Comparison of ENCODE assay signal across 13 mouse cellular contexts in genomic region chr8:93627626-93628025, GRCm38 (mm10).
DNase-seq lines count a peak whose midpoint lies in the region; ATAC-seq and TF ChIP-seq lines count a peak whose summit lies in the region.
"Had no signal": no experiment of that assay in that cellular context is flagged by ENCODE, and none has a peak within 500 bp of the region (broad histone marks: within the 10 kb centered on the region; RNA-seq: fewer than 3 reads in every experiment).

No protein-coding gene starts in this region.

- no peak overlapping the region for H3K4me3 ChIP-seq in gastrocnemius, adult 2 months
- no peak overlapping the region for H3K4me3 ChIP-seq in neural tube, embryonic 13.5 days
- H3K4me3 ChIP-seq in heart, embryonic 13.5 days, result no peak overlapping the region
- H3K4me3 ChIP-seq in hindbrain, embryonic 16.5 days (ENCODE audit: low read length), result no peak overlapping the region
- H3K4me3 ChIP-seq in left cerebral cortex, adult 2 months, result no peak overlapping the region
- H3K4me3 ChIP-seq: stomach, embryonic 15.5 days had no signal

- no peak for TF ChIP-seq CTCF in gastrocnemius, adult 2 months (IDR thresholded peaks at IDR 0.05)
- no peak for TF ChIP-seq CTCF in left cerebral cortex, adult 2 months (IDR thresholded peaks at IDR 0.05)

- H3K4me2 ChIP-seq in neural tube, embryonic 13.5 days, result no peak overlapping the region
- H3K4me2 ChIP-seq in heart, embryonic 13.5 days, result peak overlapping the region; percentile 48
- no peak overlapping the region for H3K4me2 ChIP-seq in hindbrain, embryonic 16.5 days (ENCODE audit: low read length)
- H3K4me2 ChIP-seq: liver, embryonic 11.5 days had no signal

- intact Hi-C loops in gastrocnemius, adult 2 months (cut with DNase I), result no loop called here
- intact Hi-C loops in left cerebral cortex, adult 2 months (cut with DNase I), result no loop called here

- H3K4me1 ChIP-seq in neural tube, embryonic 13.5 days (replicated peaks), result peaks cover 18% of the 10 kb centered on the region
- H3K4me1 ChIP-seq in heart, embryonic 13.5 days, result peaks cover 31% of the 10 kb centered on the region
- peaks cover 11% of the 10 kb centered on the region for H3K4me1 ChIP-seq in hindbrain, embryonic 16.5 days (ENCODE audit: control insufficient read depth, insufficient read depth, low read depth, low read length)

- H3K9ac ChIP-seq in neural tube, embryonic 13.5 days, result no peak overlapping the region
- H3K9ac ChIP-seq in heart, embryonic 13.5 days, result no peak overlapping the region
- no peak overlapping the region for H3K9ac ChIP-seq in hindbrain, embryonic 16.5 days (ENCODE audit: low read depth, low read length)
- H3K9ac ChIP-seq: stomach, embryonic 15.5 days had no signal

- H3K9me3 ChIP-seq in neural tube, embryonic 13.5 days, result no peaks in the 10 kb centered on the region
- no peaks in the 10 kb centered on the region for H3K9me3 ChIP-seq in heart, embryonic 13.5 days
- H3K9me3 ChIP-seq in hindbrain, embryonic 16.5 days (ENCODE audit: control insufficient read depth, low read length), result no peaks in the 10 kb centered on the region
- H3K9me3 ChIP-seq: stomach, embryonic 15.5 days had no signal

- no peak overlapping the region for H3K27ac ChIP-seq in gastrocnemius, adult 2 months
- H3K27ac ChIP-seq in neural tube, embryonic 13.5 days (replicated peaks), result 0 out of 2 replicates have a peak overlapping the region, but pooled peaks have one; percentile 73
- H3K27ac ChIP-seq in heart, embryonic 13.5 days (replicated peaks), result peak overlapping the region; percentile 78
- H3K27ac ChIP-seq in hindbrain, embryonic 16.5 days (ENCODE audit: low read depth, low read length), result no peak overlapping the region
- no peak overlapping the region for H3K27ac ChIP-seq in left cerebral cortex, adult 2 months
- H3K27ac ChIP-seq: stomach, embryonic 15.5 days had no signal

- H3K27me3 ChIP-seq in neural tube, embryonic 13.5 days, result no peaks in the 10 kb centered on the region; the same call in 1 of the 2 replicates
- H3K27me3 ChIP-seq in heart, embryonic 13.5 days (replicated peaks), result no peaks in the 10 kb centered on the region; the same call in 1 of the 2 replicates
- H3K27me3 ChIP-seq in hindbrain, embryonic 16.5 days (replicated peaks; ENCODE audit: control insufficient read depth, insufficient read depth, low read length), result no peaks in the 10 kb centered on the region
- H3K27me3 ChIP-seq: stomach, embryonic 15.5 days had no signal

- WGBS in neural tube, embryonic 13.5 days, result 64% methylated on average over 6 of the region's 6 CpGs
- 19% methylated on average over 6 of the region's 6 CpGs for WGBS in heart, embryonic 13.5 days
- WGBS in hindbrain, embryonic 16.5 days, result 52% methylated on average over 6 of the region's 6 CpGs

- peak; percentile 32 for DNase-seq in gastrocnemius, adult 2 months
- no peak for DNase-seq in gastrocnemius, postnatal 10 days
- no peak for DNase-seq in neural tube, embryonic 10.5 days (ENCODE audit: extremely low spot score, low spot score)
- DNase-seq in left cerebral cortex, adult 2 months (ENCODE audit: extremely low spot score in 1 of 2, low spot score in 2 of 2), result no peak
- DNase-seq: adrenal gland, postnatal 36 days; kidney, adult 9 months; thymus, postnatal 14 days had no signal

- no peak for ATAC-seq in neural tube, embryonic 13.5 days (ENCODE audit: low read depth)
- no peak for ATAC-seq in heart, embryonic 13.5 days (ENCODE audit: extremely low read depth, insufficient number of reproducible peaks, low FRiP score, low TSS enrichment)
- ATAC-seq in hindbrain, embryonic 16.5 days, result peak; percentile 48; the same call in 1 of the 2 replicates
- ATAC-seq in inflammation-experienced regulatory T-cells, adult 6 months, result no peak

- H3K36me3 ChIP-seq in neural tube, embryonic 13.5 days, result no peaks in the 10 kb centered on the region
- no peaks in the 10 kb centered on the region for H3K36me3 ChIP-seq in heart, embryonic 13.5 days
- H3K36me3 ChIP-seq in hindbrain, embryonic 16.5 days (ENCODE audit: control insufficient read depth, insufficient read depth, low read length), result no peaks in the 10 kb centered on the region
- H3K36me3 ChIP-seq: stomach, embryonic 15.5 days had no signal

Comparison
In these comparisons a context has a peak if more than half of its experiments do, and no peak if none do; other contexts are left out.
1. H3K27ac ChIP-seq: peak in neural tube, embryonic 13.5 days (single experiment) and heart, embryonic 13.5 days (single experiment); none in gastrocnemius, adult 2 months (single experiment), hindbrain, embryonic 16.5 days (single experiment) and left cerebral cortex, adult 2 months (single experiment).